Mouse (Mus musculus) stomach, embryonic 16.5 days (tissue): ENCODE results near the gene Fam114a2. TPM values are rescaled to one million over a fixed set of nuclear protein-coding genes. Genes with fewer than 3 reads are reported as not detected.
A peak's percentile ranks its signal among the peaks of the same experiment; 100 is the strongest.

Experiments
- ATAC-seq: fragments of 200-750 bp; cut with Nextera tagmentation; 2 replicates; pipeline ENCODE4 v1.8.0; 2017; ENCODE audit warnings: moderate number of reproducible peaks, moderate TSS enrichment; ENCODE audit not compliant: insufficient read depth, low FRiP score
- H3K27ac ChIP-seq: fragments of 300-500 bp; sonication (generic); 2 replicates; pipeline ENCODE4 v1.5.1; 2014; ENCODE audit warnings: low read length
- H3K27me3 ChIP-seq: fragments of 300-500 bp; sonication (generic); 2 replicates; pipeline ENCODE4 v1.6.1; 2014; ENCODE audit warnings: low read length, control low read depth, mixed read lengths; ENCODE audit not compliant: control insufficient read depth, insufficient read depth
- H3K36me3 ChIP-seq: fragments of 300-500 bp; sonication (generic); 2 replicates; pipeline ENCODE4 v1.6.1; 2014; ENCODE audit warnings: low read length; ENCODE audit not compliant: control insufficient read depth, insufficient read depth
- H3K4me1 ChIP-seq: fragments of 300-500 bp; sonication (generic); 2 replicates; pipeline ENCODE4 v1.6.1; 2014; ENCODE audit warnings: low read length, control low read depth, mixed read lengths; ENCODE audit not compliant: control insufficient read depth, insufficient read depth
- H3K4me2 ChIP-seq: fragments of 300-500 bp; sonication (generic); 2 replicates; pipeline ENCODE4 v1.6.1; 2014; ENCODE audit warnings: low read depth, low read length, mixed read lengths
- H3K4me3 ChIP-seq: fragments of 300-500 bp; sonication (generic); replicated peaks from 2 replicates; pipeline ENCODE4 v1.5.1; 2014; ENCODE audit warnings: mild to moderate bottlenecking, low read length
- H3K9ac ChIP-seq: fragments of 300-500 bp; sonication (generic); 2 replicates; pipeline ENCODE4 v1.6.1; 2014; ENCODE audit warnings: low read length
- H3K9me3 ChIP-seq: fragments of 300-500 bp; sonication (generic); replicated peaks from 2 replicates; pipeline ENCODE4 v1.6.1; 2016; ENCODE audit warnings: low read length, control low read depth; ENCODE audit not compliant: control insufficient read depth
- WGBS: fragments of 180-500 bp; shearing (Covaris S2); extraction: QIAGEN DNeasy Blood & Tissue Kit; methylation state at CpG from one replicate; pipeline ENCODE4 v1.1.7; 2014; 5-methylcytosine and 5-hydroxymethylcytosine counted together
- polyA plus RNA-seq: library from polyadenylated mRNA; unstranded; fragments of >200 nt; fragmentation: Nextera tagmentation; extraction: Ambion mirVana; gene quantifications from 2 replicates; pipeline ENCODE4 v1.2.1, GENCODE M21; 2015

The Fam114a2 gene
- polyA plus RNA-seq, 1 experiment from 2014 or later = 76.3 TPM

DNA sequence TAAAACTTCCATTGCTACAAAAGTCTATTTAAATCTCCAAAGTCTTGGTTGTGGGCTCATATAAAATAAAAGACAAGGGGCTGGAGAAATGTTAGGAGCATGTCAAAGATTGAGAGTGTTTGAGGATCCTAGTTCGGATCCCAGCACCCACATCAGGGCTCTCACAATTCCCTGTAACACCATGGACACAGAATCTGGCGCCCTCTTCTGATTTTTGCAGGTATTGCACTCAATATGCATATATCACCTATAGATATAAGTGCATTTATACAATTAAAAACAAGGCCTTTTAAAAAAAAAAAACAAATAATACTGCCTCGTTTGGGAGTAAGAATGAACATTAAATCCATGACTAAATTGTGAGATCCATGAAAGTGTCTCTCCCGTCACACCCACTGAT, 49.7 kb downstream of the Fam114a2 start:
- Histone ChIP-seq H3K4me3 (no peak overlapping the region), H3K9ac (no peak overlapping the region), H3K36me3 (no peaks in the 10 kb centered on the region), H3K27me3 (no peaks in the 10 kb centered on the region), H3K9me3 (no peaks in the 10 kb centered on the region), H3K4me2 (no peak overlapping the region), H3K4me1 (no peaks in the 10 kb centered on the region), H3K27ac (no peak overlapping the region)
- 67% methylated on average over 4 of the region's 4 CpGs for WGBS
- no peak for ATAC-seq

DNA sequence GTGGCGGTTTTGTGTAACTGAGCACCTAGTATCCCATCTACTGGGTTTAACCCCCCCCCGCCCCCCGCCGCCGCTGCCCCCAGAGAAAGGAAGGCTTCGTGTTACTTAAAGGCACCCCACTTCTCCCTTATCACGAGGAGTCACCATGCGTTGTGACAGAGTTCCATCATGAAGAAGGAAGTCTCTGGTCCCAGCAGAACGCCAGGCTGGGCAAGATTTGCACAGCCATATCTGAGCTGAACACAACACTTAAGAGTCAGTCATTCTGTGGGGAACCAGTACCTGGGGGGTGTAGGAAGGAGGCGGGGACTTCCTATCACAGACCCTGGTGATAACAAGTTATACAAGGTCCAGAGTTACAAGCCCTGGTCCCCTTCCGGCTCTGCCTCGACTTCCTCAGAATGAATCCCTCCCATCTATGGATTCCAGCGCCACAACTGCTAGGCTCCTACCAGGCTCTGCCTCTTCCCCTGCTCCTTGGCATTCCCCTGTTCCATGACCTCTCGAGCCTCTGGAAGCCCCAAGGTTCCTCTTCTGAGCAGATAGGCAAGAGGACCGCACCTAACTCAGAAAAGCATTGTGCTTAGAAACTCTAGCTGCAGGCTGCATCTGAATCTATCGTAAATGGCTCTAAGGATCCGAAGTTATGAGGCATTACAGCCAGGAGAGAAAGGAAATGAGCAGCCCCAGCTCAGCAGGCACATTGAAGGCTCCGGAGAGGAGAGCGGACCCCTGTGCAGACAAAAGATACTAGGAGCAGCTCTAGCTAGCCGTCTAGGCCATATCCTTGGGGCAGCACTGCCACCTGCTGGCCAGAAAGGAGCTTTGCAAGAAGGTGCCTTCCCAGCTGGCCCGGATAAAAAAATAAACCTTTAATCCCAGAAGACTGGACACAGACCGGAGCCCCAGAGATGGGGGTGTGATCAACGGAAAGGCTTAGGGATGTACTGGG, 51.0 kb downstream of the Fam114a2 start:
- Histone ChIP-seq H3K9ac (no peak overlapping the region), H3K4me1 (no peaks in the 10 kb centered on the region), H3K27me3 (no peaks in the 10 kb centered on the region), H3K9me3 (no peaks in the 10 kb centered on the region), H3K4me2 (no peak overlapping the region), H3K27ac (no peak overlapping the region), H3K4me3 (no peak overlapping the region), H3K36me3 (no peaks in the 10 kb centered on the region)
- ATAC-seq = peak; percentile 33; the same call in 1 of the 2 replicates
- 55% methylated on average over 23 of the region's 23 CpGs for WGBS

DNA sequence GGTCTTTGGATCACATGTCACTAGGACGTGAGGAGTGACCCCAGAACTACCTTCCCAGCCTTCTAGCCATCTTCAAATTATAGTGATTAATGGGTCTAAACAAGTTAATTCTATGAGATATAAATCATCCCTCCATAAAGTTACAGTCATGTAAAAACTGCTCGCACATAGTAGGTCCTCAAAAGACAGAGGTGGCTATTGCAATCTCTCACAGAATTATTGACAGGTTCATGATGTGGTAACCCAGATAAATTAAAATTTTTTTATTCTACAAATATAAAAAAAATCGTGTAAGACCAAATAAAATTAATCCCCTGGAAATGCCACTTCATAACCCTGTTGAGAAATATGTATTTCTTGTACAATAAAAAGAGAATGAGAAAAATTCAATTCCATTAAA, 52.6 kb downstream of the Fam114a2 start:
- ATAC-seq = no peak
- Histone ChIP-seq H3K27ac (no peak overlapping the region), H3K36me3 (no peaks in the 10 kb centered on the region), H3K27me3 (no peaks in the 10 kb centered on the region), H3K9me3 (no peaks in the 10 kb centered on the region), H3K9ac (no peak overlapping the region), H3K4me1 (no peaks in the 10 kb centered on the region), H3K4me3 (no peak overlapping the region), H3K4me2 (no peak overlapping the region)
- 75% methylated on average over 3 of the region's 3 CpGs for WGBS

DNA sequence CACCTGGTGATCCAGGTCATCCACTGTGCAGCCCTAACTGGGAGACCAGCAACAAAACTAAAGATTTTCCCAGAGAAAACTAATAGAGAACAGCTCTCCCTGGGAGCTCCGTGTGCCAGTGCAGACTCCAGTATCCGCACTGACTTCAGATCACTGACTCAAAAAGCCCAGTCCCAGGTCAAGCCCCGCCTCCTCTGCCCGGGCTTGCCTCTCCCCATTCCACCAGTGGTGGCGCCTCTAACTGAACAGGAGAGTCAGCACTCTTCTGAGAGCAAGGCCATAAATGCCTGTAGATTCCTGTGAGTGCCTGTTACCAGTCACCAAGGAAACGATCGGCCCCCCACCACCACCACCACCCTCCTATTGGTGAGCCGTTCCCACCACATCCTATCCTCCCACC, 53.4 kb downstream of the Fam114a2 start:
- 49% methylated on average over 8 of the region's 8 CpGs for WGBS
- H3K27me3 ChIP-seq = no peaks in the 10 kb centered on the region
- H3K9me3 ChIP-seq = no peaks in the 10 kb centered on the region
- no peak overlapping the region for H3K4me2 ChIP-seq
- no peaks in the 10 kb centered on the region for H3K4me1 ChIP-seq
- H3K4me3 ChIP-seq = no peak overlapping the region
- H3K36me3 ChIP-seq = no peaks in the 10 kb centered on the region
- no peak overlapping the region for H3K9ac ChIP-seq
- ATAC-seq = no peak
- H3K27ac ChIP-seq = no peak overlapping the region

DNA sequence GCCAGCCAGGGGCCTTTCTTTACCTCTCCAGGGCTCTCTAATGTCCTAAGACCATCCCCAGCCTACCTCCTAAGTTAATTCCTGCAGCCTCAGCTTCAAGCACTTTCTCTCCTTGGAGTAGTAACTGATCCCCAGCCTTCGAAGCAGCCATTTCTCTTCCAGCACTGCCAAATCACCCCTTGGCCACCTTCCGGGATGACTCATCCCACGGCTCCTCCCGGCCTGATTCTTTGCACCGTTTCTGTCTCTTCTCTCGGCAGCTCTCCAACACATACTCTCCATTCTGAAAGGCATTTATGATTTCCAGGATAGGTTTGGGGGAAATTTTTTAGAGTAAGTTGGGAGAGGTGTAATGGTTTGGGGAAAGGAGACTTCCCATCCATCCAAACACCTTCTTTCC, 58.7 kb downstream of the Fam114a2 start:
- Histone ChIP-seq H3K9me3 (no peaks in the 10 kb centered on the region), H3K4me2 (no peak overlapping the region), H3K36me3 (no peaks in the 10 kb centered on the region), H3K4me1 (no peaks in the 10 kb centered on the region), H3K27me3 (no peaks in the 10 kb centered on the region), H3K4me3 (no peak overlapping the region), H3K9ac (no peak overlapping the region), H3K27ac (no peak overlapping the region)
- ATAC-seq = no peak
- WGBS = 52% methylated on average over 6 of the region's 6 CpGs

DNA sequence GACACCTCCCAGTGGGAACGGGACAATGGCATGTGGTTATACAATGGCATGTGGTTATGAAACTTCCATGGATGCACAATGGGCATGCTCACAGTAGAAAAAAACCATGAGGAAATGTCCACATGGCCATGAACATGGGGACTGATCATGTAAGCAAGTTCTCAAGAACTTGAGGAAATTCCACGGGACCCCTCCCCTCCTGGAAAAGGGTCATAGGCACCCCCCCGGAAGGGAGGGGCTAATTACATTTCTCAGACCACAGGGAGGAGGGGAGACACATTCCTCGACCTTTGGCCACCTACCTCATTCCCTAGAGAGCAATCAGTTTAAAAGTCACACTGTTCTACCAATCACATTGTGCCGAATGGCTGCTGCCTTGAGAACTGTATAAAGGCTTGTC, 64.0 kb downstream of the Fam114a2 start:
- H3K9me3 ChIP-seq = no peaks in the 10 kb centered on the region
- no peak overlapping the region for H3K27ac ChIP-seq
- no peak for ATAC-seq
- no peaks in the 10 kb centered on the region for H3K4me1 ChIP-seq
- H3K4me2 ChIP-seq = no peak overlapping the region
- H3K4me3 ChIP-seq = no peak overlapping the region
- no peak overlapping the region for H3K9ac ChIP-seq
- H3K27me3 ChIP-seq = no peaks in the 10 kb centered on the region
- WGBS = 40% methylated on average over 5 of the region's 5 CpGs
- H3K36me3 ChIP-seq = no peaks in the 10 kb centered on the region

DNA sequence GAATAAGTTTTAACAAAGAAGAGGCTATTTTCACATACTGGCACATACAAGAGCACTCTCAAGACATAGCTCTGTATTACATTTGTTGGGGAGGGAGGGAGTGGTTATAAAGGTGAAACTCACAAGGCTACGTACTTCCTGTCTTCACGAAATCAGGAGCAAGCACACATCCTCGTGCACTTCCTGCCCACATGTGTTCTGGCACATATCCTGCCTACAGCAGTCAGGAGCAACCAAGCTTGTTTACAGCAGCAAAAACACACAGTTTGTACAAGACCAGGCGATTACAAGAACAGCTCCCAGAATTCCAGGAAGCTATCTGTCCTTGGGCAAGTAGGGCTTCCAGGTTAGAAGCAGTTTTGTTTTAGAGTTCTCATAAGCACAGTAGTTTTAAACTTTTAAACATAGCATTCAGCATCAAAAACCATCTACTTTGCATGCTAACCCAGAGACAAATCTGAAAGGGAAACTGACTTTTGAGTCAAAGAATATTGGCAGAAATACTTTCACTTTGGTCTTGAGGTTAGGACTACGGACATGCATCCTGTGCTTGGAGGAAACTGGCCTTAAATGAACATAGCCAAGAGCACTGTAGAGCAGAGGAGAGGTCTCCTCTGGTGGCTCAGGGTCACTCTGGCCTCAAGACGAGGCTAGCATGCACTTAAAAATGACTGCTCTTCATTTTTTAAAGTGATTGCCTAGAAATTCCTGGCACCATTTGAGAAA, 73.0 kb downstream of the Fam114a2 start:
- WGBS = 45% methylated on average over 6 of the region's 6 CpGs
- H3K4me2 ChIP-seq = no peak overlapping the region
- ATAC-seq = no peak
- H3K4me3 ChIP-seq = no peak overlapping the region
- no peaks in the 10 kb centered on the region for H3K4me1 ChIP-seq
- H3K9ac ChIP-seq = no peak overlapping the region
- no peak overlapping the region for H3K27ac ChIP-seq
- H3K9me3 ChIP-seq = no peaks in the 10 kb centered on the region
- no peaks in the 10 kb centered on the region for H3K27me3 ChIP-seq
- H3K36me3 ChIP-seq = no peaks in the 10 kb centered on the region

DNA sequence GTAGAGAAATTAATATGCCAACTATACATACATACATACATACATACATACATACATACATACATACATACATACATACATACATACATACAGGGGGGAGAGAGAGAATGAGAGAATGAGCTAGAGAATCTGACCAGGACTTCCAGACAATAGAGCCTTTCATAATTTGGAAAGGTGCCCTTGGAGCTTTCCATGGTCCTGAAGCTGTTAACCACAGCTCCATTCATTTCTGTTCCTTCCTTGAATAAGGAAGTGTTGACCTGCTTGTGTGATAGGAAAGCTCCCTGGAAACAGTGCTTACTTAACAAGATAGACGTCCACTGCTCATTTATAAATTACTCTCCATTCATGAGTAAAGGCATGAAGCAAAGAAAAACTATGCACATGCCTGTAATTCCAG, 84.3 kb downstream of the Fam114a2 start:
- Histone ChIP-seq H3K9ac (no peak overlapping the region), H3K27me3 (no peaks in the 10 kb centered on the region), H3K9me3 (no peaks in the 10 kb centered on the region), H3K4me3 (no peak overlapping the region), H3K36me3 (no peaks in the 10 kb centered on the region), H3K4me2 (no peak overlapping the region), H3K27ac (no peak overlapping the region), H3K4me1 (no peaks in the 10 kb centered on the region)
- WGBS = 5% methylated on average over 1 of the region's 1 CpGs
- ATAC-seq = no peak
